Mouse (Mus musculus) lung, postnatal 0 days (tissue): ENCODE data around the gene Ddx19b.
"Not testable (repeated sequence)": the region's sequence is repeated elsewhere in the genome, so short reads cannot be mapped to it uniquely, and the experiment has no call there.

ENCODE experiments used
- CTCF ChIP-seq: IDR thresholded peaks from 2 replicates; pipeline ENCODE4 v1.5.1; 2016; ENCODE audit warnings: antibody characterized with exemption, mild to moderate bottlenecking
- EP300 ChIP-seq: IDR thresholded peaks from 2 replicates; pipeline ENCODE4 v1.6.1; 2016; ENCODE audit warnings: antibody characterized with exemption, mild to moderate bottlenecking, control low read depth

DNA sequence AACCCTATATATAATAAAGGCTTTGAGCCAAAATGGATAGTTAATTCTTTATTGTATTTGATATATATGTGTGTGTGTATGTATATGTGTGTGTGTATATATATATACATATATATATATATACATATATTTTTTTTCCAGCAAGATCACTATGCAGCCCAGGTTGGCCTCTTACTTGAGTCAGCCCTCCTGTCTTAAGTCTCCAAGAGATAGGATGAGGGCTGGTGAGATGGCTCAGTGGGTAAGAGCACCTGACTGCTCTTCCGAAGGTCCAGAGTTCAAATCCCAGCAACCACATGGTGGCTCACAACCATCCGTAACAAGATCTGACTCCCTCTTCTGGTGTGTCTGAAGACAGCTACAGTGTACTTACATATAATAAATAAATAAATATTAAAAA lies 4.9 kb downstream of the Ddx19b start:
- TF ChIP-seq CTCF, EP300: not testable (repeated sequence)
